In the genomic region with DNA sequence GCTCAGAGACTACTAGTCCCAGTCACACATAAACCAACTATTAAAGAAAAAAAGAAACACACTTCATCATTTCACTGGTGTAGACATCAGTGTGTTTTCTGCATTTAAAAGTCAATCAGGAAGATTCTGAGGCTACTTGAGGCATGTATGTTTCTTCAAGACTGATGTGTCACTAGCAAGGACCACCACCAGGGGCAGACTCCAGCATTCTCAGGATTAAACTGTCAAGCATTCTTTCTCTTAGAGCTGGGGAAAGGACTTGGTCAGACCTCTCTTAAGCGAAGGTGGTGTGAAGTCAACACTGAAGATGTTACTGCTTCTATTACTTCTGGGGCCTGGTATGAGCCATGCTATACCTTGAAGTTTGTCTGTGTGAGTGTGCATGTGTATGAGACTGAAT, we compare ENCODE assay signal across 16 mouse cellular contexts.
A peak's percentile ranks its signal among the peaks of the same experiment; 100 is the strongest.
DNase-seq lines count a peak whose midpoint lies in the region; ATAC-seq and TF ChIP-seq lines count a peak whose summit lies in the region.
"Had no signal": no experiment of that assay in that cellular context is flagged by ENCODE, and none has a peak within 500 bp of the region (broad histone marks: within the 10 kb centered on the region; RNA-seq: fewer than 3 reads in every experiment).

No protein-coding gene starts in this region.

- H3K4me3 ChIP-seq in hindbrain, postnatal 0 days (ENCODE audit: low read length): no peak overlapping the region
- H3K4me3 ChIP-seq in hindbrain, embryonic 10.5 days: no peak overlapping the region
- no peak overlapping the region for H3K4me3 ChIP-seq in E14TG2a.4 (replicated peaks; ENCODE audit: low read length)
- H3K4me3 ChIP-seq in heart, adult 2 months: no peak overlapping the region
- H3K4me3 ChIP-seq in forebrain, embryonic 13.5 days: no peak overlapping the region
- H3K4me3 ChIP-seq in heart, embryonic 11.5 days (ENCODE audit: low read depth, low read length): no peak overlapping the region
- H3K4me3 ChIP-seq: heart, embryonic 12.5 days; midbrain, embryonic 12.5 days; neural tube, embryonic 12.5 days had no signal

- no peaks in the 10 kb centered on the region for H3K36me3 ChIP-seq in hindbrain, postnatal 0 days (ENCODE audit: insufficient read depth, low read length)
- no peaks in the 10 kb centered on the region for H3K36me3 ChIP-seq in hindbrain, embryonic 10.5 days
- H3K36me3 ChIP-seq in E14TG2a.4 (ENCODE audit: insufficient read depth, low read length): no peaks in the 10 kb centered on the region
- H3K36me3 ChIP-seq in heart, adult 2 months (ENCODE audit: control insufficient read depth, insufficient read depth, low read length): no peaks in the 10 kb centered on the region
- H3K36me3 ChIP-seq in forebrain, embryonic 13.5 days (ENCODE audit: poor library complexity, severe bottlenecking): no peaks in the 10 kb centered on the region
- H3K36me3 ChIP-seq in heart, embryonic 11.5 days (ENCODE audit: control insufficient read depth, insufficient read depth, low read length): no peaks in the 10 kb centered on the region
- H3K36me3 ChIP-seq: heart, embryonic 12.5 days; midbrain, embryonic 12.5 days; neural tube, embryonic 12.5 days had no signal

- no peak for ATAC-seq in hindbrain, postnatal 0 days
- peak; percentile 35 for ATAC-seq in inflammation-experienced regulatory T-cells, adult 6 months
- no peak for ATAC-seq in forebrain, embryonic 13.5 days
- no peak for ATAC-seq in heart, embryonic 11.5 days (replicated peaks; ENCODE audit: insufficient number of reproducible peaks, low FRiP score, low TSS enrichment)

- H3K27me3 ChIP-seq in hindbrain, postnatal 0 days (ENCODE audit: insufficient read depth, low read length): no peaks in the 10 kb centered on the region
- no peaks in the 10 kb centered on the region for H3K27me3 ChIP-seq in hindbrain, embryonic 10.5 days (ENCODE audit: insufficient read depth, poor library complexity, severe bottlenecking)
- no peaks in the 10 kb centered on the region for H3K27me3 ChIP-seq in E14TG2a.4 (ENCODE audit: insufficient read depth, low read length)
- no peaks in the 10 kb centered on the region for H3K27me3 ChIP-seq in heart, adult 2 months (ENCODE audit: control insufficient read depth, insufficient read depth, low read length)
- no peaks in the 10 kb centered on the region for H3K27me3 ChIP-seq in forebrain, embryonic 13.5 days
- no peaks in the 10 kb centered on the region for H3K27me3 ChIP-seq in heart, embryonic 11.5 days (ENCODE audit: control insufficient read depth, insufficient read depth, low read length)
- H3K27me3 ChIP-seq: heart, embryonic 12.5 days; midbrain, embryonic 12.5 days; neural tube, embryonic 12.5 days had no signal

- peak; percentile 39 for TF ChIP-seq CTCF in hindbrain, postnatal 0 days (IDR thresholded peaks at IDR 0.05; ENCODE audit: low read depth)
- TF ChIP-seq CTCF in E14TG2a.4 (conservative IDR thresholded peaks at IDR 0.05; ENCODE audit: low read length): 0 out of 2 replicates have a peak, but pooled peaks have one; percentile 20
- no peak for TF ChIP-seq CTCF in heart, adult 2 months (IDR thresholded peaks at IDR 0.05)

- DNase-seq in hindbrain, postnatal 0 days (ENCODE audit: low spot score): no peak
- no peak for DNase-seq in hindbrain, embryonic 10.5 days (ENCODE audit: low spot score)
- peak; percentile 67 for DNase-seq in thymus, postnatal 14 days
- DNase-seq in heart, adult 2 months: no peak
- DNase-seq: cerebellum, adult 8-10 months; gastrocnemius, postnatal 14 days; layer of hippocampus, adult 9-11 months; lung, postnatal 14 days had no signal

- TF ChIP-seq EP300 in heart, adult 2 months (IDR thresholded peaks at IDR 0.05; ENCODE audit: insufficient read depth, low read depth, low read length): no peak

- H3K79me2 ChIP-seq in heart, adult 2 months (replicated peaks; ENCODE audit: control insufficient read depth, insufficient read depth, low read length): no peaks in the 10 kb centered on the region

- no peak overlapping the region for H3K4me2 ChIP-seq in hindbrain, postnatal 0 days (ENCODE audit: low read depth, low read length)
- no peak overlapping the region for H3K4me2 ChIP-seq in forebrain, embryonic 13.5 days
- H3K4me2 ChIP-seq in heart, embryonic 11.5 days: no peak overlapping the region
- H3K4me2 ChIP-seq: heart, embryonic 12.5 days; midbrain, embryonic 12.5 days; neural tube, embryonic 12.5 days had no signal

- no peak overlapping the region for H3K9ac ChIP-seq in hindbrain, postnatal 0 days (replicated peaks; ENCODE audit: low read length)
- H3K9ac ChIP-seq in heart, adult 2 months (ENCODE audit: low read depth, low read length): no peak overlapping the region
- no peak overlapping the region for H3K9ac ChIP-seq in forebrain, embryonic 13.5 days
- H3K9ac ChIP-seq in heart, embryonic 11.5 days (ENCODE audit: low read depth, low read length): no peak overlapping the region
- H3K9ac ChIP-seq: heart, embryonic 12.5 days; liver, embryonic 14.5 days; midbrain, embryonic 12.5 days; neural tube, embryonic 12.5 days had no signal

- WGBS in hindbrain, postnatal 0 days: 82% methylated on average over 1 of the region's 1 CpGs
- 86% methylated on average over 1 of the region's 1 CpGs for WGBS in hindbrain, embryonic 10.5 days
- 68% methylated on average over 1 of the region's 1 CpGs for WGBS in heart, adult 2 months
- 83% methylated on average over 1 of the region's 1 CpGs for WGBS in forebrain, embryonic 13.5 days
- 66% methylated on average over 1 of the region's 1 CpGs for WGBS in heart, embryonic 11.5 days (ENCODE audit: insufficient replicate concordance)

- no peak for TF ChIP-seq POLR2A in heart, adult 2 months (IDR thresholded peaks at IDR 0.05; ENCODE audit: insufficient read depth, low read depth, low read length)

- H3K27ac ChIP-seq in hindbrain, postnatal 0 days: no peak overlapping the region
- no peak overlapping the region for H3K27ac ChIP-seq in hindbrain, embryonic 10.5 days
- H3K27ac ChIP-seq in heart, adult 2 months: no peak overlapping the region
- H3K27ac ChIP-seq in forebrain, embryonic 13.5 days: no peak overlapping the region
- no peak overlapping the region for H3K27ac ChIP-seq in heart, embryonic 11.5 days (ENCODE audit: low read depth, low read length)
- H3K27ac ChIP-seq: liver, embryonic 14.5 days; midbrain, embryonic 12.5 days; neural tube, embryonic 12.5 days had no signal

- intact Hi-C loops in heart, adult 2 months (cut with DNase I): no loop called here

- no peaks in the 10 kb centered on the region for H3K4me1 ChIP-seq in hindbrain, postnatal 0 days (ENCODE audit: insufficient read depth, low read length)
- H3K4me1 ChIP-seq in hindbrain, embryonic 10.5 days (replicated peaks): no peaks in the 10 kb centered on the region
- H3K4me1 ChIP-seq in E14TG2a.4 (replicated peaks; ENCODE audit: low read depth, low read length): no peaks in the 10 kb centered on the region
- H3K4me1 ChIP-seq in heart, adult 2 months (ENCODE audit: control insufficient read depth, insufficient read depth, low read length): no peaks in the 10 kb centered on the region
- no peaks in the 10 kb centered on the region for H3K4me1 ChIP-seq in forebrain, embryonic 13.5 days
- H3K4me1 ChIP-seq in heart, embryonic 11.5 days (ENCODE audit: control insufficient read depth, insufficient read depth, low read length): no peaks in the 10 kb centered on the region
- H3K4me1 ChIP-seq: heart, embryonic 12.5 days; midbrain, embryonic 12.5 days; neural tube, embryonic 12.5 days had no signal

- no peaks in the 10 kb centered on the region for H3K9me3 ChIP-seq in hindbrain, postnatal 0 days (ENCODE audit: low read length)
- no peaks in the 10 kb centered on the region for H3K9me3 ChIP-seq in hindbrain, embryonic 10.5 days
- H3K9me3 ChIP-seq in E14TG2a.4 (ENCODE audit: low read length): no peaks in the 10 kb centered on the region
- no peaks in the 10 kb centered on the region for H3K9me3 ChIP-seq in forebrain, embryonic 13.5 days (replicated peaks)
- no peaks in the 10 kb centered on the region for H3K9me3 ChIP-seq in heart, embryonic 11.5 days (replicated peaks; ENCODE audit: control insufficient read depth, low read length)
- H3K9me3 ChIP-seq: heart, embryonic 12.5 days; midbrain, embryonic 12.5 days; neural tube, embryonic 12.5 days had no signal
